Mouse (Mus musculus) liver (tissue): ENCODE results near the gene Cdh11.
"Not testable (repeated sequence)": the region's sequence is repeated elsewhere in the genome, so short reads cannot be mapped to it uniquely, and the experiment has no call there.

Experiments
- DNase-seq: peaks from one replicate; pipeline ENCODE4 v3.0.0-alpha.2; 2020; ENCODE audit warnings: mixed read lengths

Cdh11 gene

DNA sequence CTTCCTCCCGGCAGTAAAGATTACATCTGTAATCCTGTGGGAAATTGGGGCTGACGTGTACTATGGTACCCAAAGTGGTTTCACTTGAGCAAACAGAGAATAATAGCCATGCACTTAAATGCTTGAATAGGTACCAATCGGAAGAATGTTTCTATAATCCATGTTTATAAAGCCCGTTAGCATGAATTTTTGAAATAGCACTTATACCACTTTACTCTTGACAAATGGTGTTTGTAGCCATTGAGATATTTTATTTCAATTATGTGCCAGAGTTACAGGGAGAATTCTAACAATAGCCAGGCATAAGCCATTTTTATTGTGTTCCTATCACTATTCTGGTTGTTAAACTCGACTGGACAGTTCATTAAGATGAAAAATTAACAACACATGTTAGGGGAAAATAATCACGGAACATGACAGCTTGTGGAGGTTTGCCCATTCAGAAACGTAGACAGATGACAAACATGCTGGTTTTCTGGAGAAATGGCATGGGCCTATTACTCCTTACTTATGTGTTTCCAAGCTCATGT is 80.0 kb downstream of the Cdh11 start:
- DNase-seq: no peak

DNA sequence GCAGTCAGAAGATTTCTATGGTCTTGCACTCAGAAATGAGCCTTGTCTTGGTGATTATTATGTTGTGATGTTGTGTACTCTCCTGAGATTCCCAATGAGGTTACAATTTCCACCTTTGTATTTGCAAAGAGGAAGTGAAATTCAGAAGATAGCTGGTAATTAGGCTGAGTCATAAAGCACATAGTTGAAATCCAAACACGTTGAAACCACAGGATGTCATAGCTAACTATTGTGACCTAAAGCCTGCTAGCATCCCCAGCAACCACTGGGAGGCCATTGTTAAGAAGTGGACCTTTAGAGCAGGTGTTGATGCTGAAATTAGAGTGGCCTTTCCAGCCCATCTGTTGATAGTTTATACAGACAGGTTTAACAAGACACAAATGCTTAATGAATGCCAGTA is 85.2 kb downstream of the Cdh11 start:
- DNase-seq: no peak

DNA sequence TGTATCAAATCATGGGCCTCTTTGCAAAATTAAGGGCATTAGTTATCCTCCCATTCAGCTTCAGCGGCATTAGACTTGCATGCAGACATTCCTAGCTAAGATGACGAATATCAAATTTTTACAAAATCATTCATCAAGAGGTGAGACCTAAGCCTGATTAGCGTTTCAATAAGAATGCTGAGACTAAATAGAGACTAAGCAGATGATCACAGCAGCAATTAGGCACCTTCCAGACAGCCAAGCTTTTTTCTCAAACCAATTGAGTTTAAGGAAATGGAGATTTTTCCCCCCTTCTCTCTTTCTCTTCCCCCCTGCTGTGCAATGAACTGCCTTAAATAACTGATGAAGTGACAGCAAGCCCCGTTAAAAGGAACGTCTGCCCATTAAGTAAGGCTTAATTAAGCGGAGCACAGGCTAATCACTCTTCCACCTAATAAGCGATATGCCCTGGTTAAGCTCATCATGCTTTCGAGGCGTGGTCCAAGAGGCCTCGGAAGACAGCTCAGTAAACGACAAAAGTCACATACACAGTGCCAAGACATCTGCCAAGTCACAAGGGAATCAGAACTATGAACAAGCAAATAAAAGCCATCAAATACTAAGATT is 87.1 kb downstream of the Cdh11 start:
- no peak for DNase-seq

DNA sequence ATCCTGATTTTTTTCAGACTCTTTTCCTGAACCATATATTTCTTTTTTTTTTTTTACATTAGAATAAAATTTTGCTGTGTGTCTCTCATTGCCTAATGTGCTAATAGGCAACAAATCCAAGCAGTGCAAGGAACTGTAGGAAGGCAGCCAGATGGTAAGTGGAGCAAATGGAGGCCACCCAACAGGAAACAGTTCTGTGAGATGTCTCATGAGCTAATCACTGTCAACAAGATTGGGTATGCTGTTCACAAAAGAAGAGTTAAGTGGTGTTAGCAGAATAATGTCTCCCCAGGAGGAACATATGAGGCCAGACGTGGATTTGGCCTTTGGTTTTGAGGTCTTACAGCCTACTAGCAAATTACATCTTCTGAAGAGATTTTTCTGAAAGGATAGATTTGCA is 92.0 kb downstream of the Cdh11 start:
- DNase-seq: no peak

DNA sequence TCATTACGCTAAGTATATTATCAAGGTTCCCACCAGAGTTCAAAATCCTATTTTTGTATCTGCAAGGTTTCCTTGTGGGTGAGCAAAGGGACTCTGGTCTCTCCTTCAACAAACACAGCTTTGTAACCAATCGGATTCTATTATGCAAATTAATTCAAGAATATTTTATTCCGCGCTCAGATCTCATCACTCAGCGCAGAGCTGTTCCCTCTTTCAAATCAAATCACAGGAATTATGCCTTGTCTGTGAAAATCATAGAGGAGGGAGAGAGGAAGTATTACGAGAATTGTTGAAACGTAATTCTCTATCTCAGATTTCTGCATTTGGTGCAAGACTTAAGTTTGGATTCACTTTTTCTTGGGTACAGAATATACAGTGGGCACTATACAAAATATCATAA is 100.0 kb downstream of the Cdh11 start:
- DNase-seq: not testable (repeated sequence)

DNA sequence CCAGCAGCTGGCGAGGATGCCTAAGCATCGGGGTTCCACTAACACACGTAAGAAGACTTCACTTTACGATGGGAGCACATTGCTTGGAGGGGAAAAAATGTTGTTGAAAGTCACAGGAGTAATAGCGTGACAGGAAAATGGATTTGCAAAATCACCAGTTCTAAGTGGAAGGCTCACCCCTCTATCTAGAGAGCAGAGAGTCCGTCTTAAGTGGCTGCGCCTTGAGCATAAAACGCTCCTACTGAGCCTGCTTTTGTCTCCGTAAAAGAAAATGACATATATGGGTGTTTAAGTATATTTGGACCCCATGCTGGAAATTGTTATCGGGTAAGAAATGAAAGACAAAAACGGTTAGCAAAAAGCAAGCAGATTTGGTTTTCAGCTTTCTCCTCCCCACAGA is 100.4 kb downstream of the Cdh11 start:
- no peak for DNase-seq

DNA sequence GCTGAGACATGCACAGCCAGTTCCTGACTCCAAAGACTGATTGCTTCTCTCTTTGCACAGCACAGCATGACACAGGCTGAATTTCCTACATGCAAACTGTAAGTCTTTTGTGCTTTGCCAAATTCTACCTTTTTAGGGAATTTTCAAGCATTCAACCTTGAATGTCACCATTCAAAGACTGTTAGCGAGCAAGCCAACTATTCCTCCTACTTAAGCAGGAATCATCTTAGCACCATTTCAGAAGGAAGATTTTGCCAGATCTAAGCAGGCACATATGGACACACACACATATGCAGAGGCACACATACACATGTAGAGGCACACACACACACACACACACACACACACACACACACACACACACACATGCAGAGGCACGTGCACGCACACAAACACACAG is 108.3 kb downstream of the Cdh11 start:
- no peak for DNase-seq

DNA sequence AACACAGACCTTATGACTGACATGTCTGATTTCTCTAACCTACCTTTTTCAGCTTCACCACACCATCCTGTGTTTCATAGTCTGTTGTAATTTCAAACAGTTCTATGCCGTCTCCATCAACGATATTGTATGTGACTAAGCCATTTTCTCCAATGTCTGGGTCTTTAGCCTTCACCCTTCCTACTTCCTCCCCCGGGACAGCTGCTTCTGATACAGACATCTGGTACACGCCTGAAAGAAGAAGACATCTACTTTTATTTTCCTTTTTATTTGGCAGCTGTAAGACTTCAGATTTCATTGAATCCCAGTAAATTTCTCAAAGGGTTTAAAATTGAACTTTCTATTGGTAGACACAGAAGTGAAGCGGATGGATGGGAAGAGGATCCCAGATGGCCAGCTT is 120.9 kb downstream of the Cdh11 start:
- not testable (repeated sequence) for DNase-seq

DNA sequence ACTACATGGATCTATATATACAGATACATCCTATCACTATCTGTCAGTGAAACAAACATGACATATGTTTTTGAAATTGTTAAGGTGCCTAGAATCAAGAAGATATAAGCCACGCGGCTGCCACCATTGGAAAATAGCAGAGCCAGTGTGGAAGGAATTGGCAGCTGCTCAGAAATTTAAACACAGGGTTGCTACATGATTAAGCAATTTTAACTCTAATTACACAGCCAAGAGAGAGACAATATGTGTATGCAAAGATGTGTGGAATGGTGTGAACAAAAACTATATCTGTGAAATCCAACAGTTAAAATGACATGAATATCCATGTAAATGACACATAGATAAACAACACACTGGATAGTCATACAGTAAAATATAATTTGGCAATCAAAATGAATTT is 128.9 kb downstream of the Cdh11 start:
- no peak for DNase-seq

DNA sequence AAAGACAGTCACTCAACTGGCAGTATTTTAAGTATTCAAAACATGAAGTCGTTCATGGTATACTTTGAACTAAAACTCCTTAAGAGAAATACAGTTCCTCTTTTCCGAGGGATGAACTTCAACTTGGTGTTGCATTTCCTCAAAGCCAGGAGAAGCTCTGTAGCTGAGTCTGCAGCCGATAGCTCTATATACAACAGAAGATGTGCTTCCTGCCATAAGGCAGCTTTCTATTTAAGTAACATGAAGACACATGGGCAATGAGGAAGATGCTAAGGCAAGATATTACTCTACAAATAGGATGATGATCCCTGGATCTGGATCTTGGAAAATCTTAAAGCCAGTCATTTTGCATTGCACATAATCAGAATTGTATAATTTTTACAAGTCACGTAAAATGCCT is 133.5 kb downstream of the Cdh11 start:
- DNase-seq: no peak

DNA sequence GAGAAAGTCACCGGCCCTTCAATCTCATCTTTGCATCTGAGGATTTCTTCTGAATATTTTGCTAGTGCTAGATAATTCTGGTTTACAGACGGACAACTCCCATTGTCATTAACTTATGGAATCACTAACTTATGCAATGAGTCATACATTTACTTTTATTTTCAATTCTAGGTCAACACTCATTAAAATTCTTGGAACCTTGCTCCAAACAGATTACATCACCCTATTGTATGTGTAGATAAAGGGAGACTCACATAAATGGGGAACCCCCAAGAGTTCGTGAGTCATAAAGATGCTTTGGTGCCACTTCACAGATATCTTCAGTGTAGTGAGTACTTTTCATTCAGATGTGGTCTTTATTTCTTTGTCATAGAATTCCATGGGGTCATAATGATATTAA is 158.3 kb downstream of the Cdh11 start:
- DNase-seq: no peak

DNA sequence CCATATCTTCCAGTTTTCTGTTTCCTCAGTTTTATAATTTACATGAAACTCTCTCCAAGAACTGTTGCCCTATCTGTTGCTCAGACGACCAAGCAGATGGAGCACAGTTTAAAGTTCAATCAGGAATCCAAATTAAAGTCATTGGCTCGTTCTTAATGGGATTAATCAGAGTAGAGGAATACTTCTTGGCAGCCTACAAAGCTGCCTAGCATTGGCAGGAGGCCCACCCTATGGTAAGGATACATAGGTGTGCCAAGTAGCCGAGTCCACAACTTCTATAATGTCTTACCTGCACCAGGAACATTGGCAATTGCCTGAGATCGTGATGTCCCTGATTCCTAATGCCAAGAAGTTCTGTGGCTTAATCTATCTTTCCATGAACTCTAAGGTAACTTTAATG is 173.3 kb downstream of the Cdh11 start:
- DNase-seq: no peak

DNA sequence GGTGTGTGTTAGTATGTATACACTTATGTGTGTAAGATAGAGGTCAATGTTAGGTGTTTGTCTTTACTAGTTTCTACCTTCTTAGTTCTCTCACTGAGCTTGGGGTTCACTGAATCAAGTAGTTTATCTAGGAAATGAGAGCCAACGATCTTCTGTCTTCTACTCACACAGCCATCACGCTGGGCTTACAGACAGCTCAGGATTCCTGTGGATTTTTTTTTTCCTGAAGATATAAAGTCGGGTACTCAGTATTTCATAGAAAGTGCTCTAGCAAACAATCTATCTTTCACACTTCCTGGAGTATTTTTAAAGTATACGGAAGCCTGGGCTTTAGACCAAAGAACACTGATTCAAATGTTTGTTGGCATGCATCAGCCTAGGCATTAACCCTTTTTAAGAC is 184.1 kb downstream of the Cdh11 start:
- no peak for DNase-seq

DNA sequence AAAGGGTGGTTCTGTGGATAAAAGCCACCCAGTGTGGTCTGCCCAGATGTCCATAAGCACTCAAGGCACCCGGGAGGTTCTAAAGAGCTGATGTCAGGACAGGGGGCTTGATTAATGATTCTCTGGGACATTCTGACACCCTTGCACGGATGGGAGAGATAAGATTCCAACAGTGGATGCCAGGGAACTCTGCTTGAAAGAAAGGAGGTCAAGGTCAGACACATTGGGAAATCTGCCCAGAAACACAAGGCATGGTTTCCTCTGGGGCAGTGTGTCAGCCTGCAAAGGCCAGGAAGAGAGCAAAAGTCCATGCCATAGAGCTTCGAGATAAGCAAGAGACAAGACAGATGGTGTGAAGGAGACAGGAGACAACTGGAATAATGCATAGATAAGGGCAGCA is 188.9 kb downstream of the Cdh11 start:
- DNase-seq: peak; percentile 5

DNA sequence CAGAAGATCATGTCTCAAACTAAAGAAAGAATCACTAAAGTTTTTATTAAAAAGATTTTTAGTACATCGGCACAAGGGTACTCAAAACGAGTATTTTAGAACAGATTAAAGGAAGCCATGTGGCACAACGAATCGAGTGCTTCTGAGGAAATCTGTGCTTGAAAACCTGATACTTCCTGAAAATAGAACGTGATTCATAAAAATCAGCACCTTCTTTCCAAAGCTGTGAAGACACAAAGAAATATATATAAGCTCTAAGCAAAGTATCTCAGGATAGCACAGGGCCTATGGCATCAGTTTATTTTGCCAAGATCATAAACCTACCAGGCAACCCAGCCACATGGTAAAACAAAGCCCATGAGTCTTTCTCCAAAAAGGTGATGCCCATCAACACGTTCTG is 191.5 kb downstream of the Cdh11 start:
- no peak for DNase-seq
